Mouse (Mus musculus): Measurements from ENCODE around the gene Acadl. TPM values are rescaled to one million over a fixed set of nuclear protein-coding genes. Genes with fewer than 3 reads are reported as not detected.

Acadl gene
- total RNA-seq (2021) = 10 to 100 TPM; 29.9 to 31.4 TPM
- long read RNA-seq, experiment 1, transcript Acadl-201 (11 exons, 1,916 nt) = major isoform, 25 of 31 reads
- long read RNA-seq, experiment 1, partial matches to known transcripts = 5 of 31 reads
- long read RNA-seq, experiment 1, other reads (novel, unspliced or antisense) = 1 of 31 reads
- long read RNA-seq, experiment 2, transcript Acadl-201 (11 exons, 1,916 nt) = major isoform, 19 of 25 reads
- long read RNA-seq, experiment 2, partial matches to known transcripts = 4 of 25 reads
- long read RNA-seq, experiment 2, other reads (novel, unspliced or antisense) = 2 of 25 reads

- DNase-seq (ENCODE audit: low spot score in 2 of 2) = peak; percentile 43 to 57
Observed at GRCm38 (mm10) chr1:66862712-66863511, at the start of gene Acadl. Gene Acadl, minus strand, starts transcription at chr1:66863277.

GRCm38 (mm10) chr1:66912305-66912704 is 49.2 kb upstream of the Acadl start:
- DNase-seq (ENCODE audit: low spot score in 2 of 2) = no peak

DNA sequence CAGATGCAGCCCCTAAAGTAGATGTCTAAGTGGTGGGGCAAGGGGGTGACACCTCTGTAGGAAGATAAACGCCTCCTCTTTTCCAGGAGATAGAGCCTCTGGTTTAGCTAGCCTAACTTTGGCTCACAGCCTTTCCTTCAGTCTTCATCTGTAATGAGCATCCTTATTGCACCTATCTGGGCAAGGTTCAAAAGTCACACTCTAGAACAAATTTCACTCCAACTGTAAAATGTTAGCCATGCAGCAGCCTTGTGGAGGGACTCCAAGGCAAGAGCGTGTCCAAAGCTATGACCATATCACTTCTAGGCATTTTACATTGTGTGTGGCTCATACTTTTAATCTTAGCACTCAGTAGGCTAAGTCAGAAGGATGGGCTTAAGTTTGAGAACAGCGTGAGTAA is 39.5 kb upstream of the Acadl start:
- DNase-seq (ENCODE audit: low spot score in 2 of 2) = no peak

DNA sequence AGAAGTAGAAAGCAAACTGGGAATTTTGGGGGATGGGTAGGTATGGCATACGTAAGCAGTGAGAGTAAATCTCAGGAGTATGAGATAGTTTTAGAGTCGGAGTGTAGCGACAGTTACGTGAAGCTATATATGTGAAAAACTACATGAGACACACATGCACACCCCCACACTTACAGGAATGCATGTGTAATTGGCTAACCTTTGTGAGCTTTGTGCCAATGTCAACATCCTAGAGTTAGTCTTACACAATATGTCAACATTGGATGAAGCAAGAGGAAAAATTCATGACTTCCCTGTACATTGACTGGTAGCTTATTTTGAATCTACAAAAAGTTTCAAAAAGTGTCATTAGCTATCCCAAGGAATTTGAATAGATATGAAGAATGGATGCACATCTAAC is 37.9 kb upstream of the Acadl start:
- no peak for DNase-seq (ENCODE audit: low spot score in 2 of 2)

DNA sequence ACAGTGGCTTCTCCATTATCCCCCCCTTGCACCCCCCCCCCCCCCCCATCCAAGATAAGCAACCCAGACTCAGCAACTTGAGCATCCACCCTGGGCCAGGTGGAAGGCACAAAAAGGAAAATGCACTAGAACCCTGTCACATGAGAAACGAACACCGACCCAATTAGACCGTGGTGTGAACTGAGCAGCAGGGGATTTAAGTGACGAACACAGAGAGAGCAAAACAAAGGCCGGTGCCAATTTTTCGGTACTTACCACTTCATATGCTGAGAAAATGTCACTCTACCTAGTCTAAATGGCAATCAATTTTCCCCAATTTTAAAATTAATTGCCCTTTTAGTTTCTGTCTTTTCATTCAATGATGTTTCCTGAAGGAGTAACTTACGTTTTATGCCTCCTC is 35.2 kb upstream of the Acadl start:
- no peak for DNase-seq (ENCODE audit: low spot score in 2 of 2)

DNA sequence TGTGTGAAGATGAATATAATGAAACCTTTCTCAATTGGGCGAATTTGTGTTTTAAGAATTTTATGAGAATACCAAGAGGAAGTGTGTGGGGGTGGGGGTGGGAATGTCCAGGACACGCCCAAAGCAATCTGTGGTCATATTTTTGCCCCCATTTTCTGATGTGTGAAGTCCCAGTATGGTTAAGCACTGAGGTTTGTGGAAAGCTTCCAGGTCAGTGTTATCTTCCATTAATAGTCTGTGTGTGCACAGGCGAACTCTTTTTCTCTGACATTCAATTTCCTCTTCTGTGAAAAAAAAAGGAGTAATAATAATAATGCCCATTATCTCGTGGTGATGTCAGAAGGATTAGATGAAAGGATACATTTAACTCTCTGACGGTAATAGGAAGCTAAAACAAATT is 33.5 kb upstream of the Acadl start:
- DNase-seq (ENCODE audit: low spot score in 2 of 2) = no peak

- DNase-seq (ENCODE audit: low spot score in 2 of 2) = no peak
Observed at GRCm38 (mm10) chr1:66896125-66896524, 33.0 kb upstream of the Acadl start.

DNA sequence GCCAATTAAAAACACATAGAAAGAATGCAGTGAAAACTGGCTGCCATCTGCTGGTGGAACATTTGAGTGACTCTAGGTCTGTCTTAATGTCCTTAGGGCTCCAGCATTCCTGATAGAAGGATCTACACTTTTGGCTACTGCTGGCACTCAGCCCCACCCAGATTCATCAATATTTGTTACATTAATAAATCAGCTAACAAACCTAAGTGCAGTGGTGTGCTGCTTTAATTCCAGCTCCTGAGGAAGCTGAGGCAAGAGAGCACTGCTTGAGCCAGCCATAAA is 32.7 kb upstream of the Acadl start:
- DNase-seq (ENCODE audit: low spot score in 2 of 2) = peak; percentile 48 to 51

DNA sequence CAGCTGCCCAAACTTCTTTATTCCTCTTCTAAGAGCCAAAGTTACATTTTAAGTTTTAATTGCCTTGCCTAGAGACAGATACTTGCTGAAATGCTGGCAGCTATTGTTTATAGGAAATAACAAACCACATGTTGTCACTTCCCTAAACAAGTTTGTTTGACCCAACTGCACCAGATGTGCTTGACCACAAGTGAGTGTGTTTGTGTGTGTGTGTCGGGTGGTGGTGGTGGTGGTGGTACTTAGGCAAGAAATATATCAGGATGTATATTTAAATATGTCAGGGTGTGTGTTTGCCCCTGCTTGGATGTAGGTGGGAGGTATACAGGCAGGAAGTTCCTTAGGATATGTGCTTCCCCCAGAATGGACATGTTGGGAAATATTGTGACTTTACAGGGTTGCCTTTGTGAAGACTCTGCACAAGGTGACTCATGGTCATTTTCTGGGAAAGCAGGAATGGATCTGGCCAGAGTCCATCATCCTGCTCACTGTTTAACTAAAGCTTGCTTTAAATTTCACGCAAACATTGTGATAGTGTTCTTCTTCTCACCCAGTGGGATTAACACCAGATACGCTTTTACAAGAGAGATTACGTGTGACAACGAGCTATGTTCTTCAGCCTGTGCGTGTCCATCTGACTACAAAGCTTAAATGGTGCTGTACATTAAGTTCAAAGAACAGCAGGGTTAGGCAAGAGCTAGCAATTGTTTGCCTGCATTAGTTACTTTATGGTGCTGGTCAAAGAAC is 32.2 kb upstream of the Acadl start:
- no peak for DNase-seq (ENCODE audit: low spot score in 2 of 2)

DNA sequence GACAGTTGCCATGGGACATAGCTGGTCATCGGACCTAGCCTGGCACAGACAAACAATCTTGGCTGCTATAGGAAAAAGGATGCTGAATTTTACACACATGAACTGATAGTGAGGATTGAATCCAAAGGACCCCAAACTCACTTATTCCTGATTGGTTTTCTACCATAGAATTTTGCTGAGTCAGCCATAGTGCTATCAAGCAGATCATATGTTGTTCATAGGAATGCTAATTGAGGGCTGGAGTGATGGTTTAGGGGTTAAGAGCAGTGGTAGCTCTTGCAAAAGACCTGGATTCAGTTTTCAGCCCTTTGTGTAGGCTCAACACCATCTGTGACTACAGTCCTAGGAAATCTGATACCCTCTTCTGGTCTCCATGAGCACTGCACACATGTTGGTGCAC is 24.1 kb upstream of the Acadl start:
- no peak for DNase-seq (ENCODE audit: low spot score in 2 of 2)

GRCm38 (mm10) chr1:66880217-66880616 is 17.1 kb upstream of the Acadl start:
- DNase-seq (ENCODE audit: low spot score in 2 of 2) = no peak

DNA sequence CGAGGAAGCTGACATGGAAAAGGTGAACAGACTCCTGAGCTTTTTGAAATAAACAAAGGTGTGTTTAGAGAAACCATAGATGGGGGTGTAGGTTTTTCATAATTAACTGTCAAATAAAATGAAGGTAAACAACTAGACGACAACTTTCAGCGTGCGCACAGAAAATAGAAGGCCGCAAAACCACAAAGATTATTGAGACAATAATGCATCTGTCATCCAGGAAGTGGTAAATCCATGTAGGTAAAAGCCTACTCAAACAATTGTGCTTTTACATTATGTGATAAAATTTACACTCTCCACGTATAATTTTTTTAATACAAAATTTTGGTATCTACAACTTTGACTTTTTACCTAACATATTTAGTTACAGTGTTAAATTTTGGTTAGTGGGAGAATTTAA is 11.7 kb upstream of the Acadl start:
- no peak for DNase-seq (ENCODE audit: low spot score in 2 of 2)

DNA sequence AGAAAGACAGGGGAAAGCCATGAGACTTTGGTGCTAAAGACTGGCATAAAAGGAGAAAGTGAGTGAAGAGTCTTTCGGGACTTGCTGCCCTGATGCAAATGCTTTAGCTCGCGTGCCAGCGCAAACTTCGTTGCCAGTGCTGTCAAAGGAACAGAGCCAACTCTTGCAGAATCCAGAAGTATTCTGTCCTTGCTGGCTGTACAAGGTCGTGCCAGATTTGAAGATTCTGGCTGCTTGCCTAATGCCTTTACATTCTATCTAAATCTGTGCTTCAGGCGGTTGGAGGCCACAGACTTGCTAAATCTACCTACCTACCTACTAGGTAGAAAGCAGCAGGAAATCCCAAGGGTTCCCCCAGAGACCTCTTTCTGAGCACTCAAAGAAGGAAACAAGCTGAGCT is 8.5 kb upstream of the Acadl start:
- DNase-seq (ENCODE audit: low spot score in 2 of 2) = no peak

DNA sequence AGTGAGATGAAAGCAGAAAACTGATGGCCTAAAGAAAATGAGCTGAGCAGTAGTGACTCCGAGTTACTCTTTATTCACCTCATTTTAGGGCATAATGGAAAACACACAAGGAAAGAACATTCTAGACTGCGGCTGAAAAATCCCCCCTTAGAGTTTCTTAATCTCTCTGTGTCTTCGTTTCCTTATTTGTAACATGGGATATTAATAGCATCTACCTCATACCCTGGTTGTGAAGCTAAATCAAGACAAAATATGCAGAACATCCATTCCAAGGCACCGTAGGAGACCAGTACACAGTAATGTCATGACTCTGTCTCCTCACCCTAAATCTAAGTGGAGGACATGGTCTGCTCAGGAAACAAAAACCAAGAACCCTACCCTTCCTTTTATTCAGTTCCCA is 2.6 kb upstream of the Acadl start:
- DNase-seq (ENCODE audit: low spot score in 2 of 2) = no peak

- no peak for DNase-seq (ENCODE audit: low spot score in 2 of 2)
Observed at GRCm38 (mm10) chr1:66863741-66864495, 841 bp upstream of the Acadl start.

- DNase-seq (ENCODE audit: low spot score in 2 of 2) = no peak
Observed at GRCm38 (mm10) chr1:66861764-66862672, 1.1 kb downstream of the Acadl start.

DNA sequence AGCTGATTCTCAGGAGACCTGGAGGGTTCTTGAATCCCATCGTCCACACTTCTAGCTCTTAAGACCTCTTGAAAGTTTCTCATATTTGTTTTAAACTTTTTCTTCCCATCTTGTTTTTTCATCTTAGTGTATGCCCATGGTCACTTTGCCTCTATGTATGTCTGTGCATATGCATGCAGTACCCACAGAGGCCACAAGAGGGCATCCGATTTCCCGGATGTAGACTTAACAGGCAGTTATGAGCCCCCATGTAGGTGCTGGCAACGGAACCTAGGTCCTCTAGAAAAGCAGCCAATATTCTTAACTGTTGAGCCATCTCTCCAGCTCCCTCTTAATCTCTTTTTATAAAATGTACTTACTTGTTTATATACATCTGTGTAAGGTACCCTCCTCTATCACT is 15.6 kb downstream of the Acadl start:
- DNase-seq (ENCODE audit: low spot score in 2 of 2) = no peak

- no peak for DNase-seq (ENCODE audit: low spot score in 2 of 2)
Observed at GRCm38 (mm10) chr1:66845690-66846318, 17.3 kb downstream of the Acadl start.

- DNase-seq (ENCODE audit: low spot score in 2 of 2) = no peak
Observed at GRCm38 (mm10) chr1:66841938-66842337, 21.1 kb downstream of the Acadl start.

DNA sequence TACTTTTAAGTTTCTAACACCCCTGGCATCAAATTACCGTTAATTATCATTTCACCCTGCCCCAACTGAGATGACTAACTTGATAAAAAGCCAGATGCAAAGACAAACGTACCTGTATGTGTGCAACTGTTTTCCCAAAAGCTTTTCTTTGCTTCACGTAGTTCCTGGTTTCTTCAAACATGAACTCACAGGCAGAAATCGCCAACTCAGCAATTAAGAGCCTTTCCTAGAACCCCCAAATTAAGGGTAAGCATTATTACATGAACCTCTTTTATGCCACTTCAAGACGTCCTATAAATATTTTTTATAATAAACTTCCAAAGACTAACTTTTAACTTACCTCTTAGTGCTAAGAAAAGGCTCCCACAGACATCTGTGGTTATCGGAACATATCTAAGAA is 21.6 kb downstream of the Acadl start:
- no peak for DNase-seq (ENCODE audit: low spot score in 2 of 2)
